Mouse (Mus musculus): ENCODE data around the gene Rbpjl. TPM values are rescaled to one million over a fixed set of nuclear protein-coding genes. Genes with fewer than 3 reads are reported as not detected.

The Rbpjl gene
- polyA plus RNA-seq, 1 experiment from 2014 or later: 45.2 TPM

GRCm38 (mm10) chr2:164430697-164431096 lies 27.8 kb downstream of the Rbpjl start:
- Histone ChIP-seq H3K27ac (ENCODE audit: low read length) (peak overlapping the region; percentile 90), H3K4me1 (ENCODE audit: control insufficient read depth, insufficient read depth, low read length) (peaks cover 53% of the 10 kb centered on the region), H3K27me3 (ENCODE audit: control insufficient read depth, insufficient read depth, low read length) (no peaks in the 10 kb centered on the region), H3K36me3 (ENCODE audit: control insufficient read depth, insufficient read depth, low read length) (peaks cover 10% of the 10 kb centered on the region; the same call in 1 of the 2 replicates), H3K4me3 (replicated peaks; ENCODE audit: low read length) (0 out of 2 replicates have a peak overlapping the region, but pooled peaks have one; percentile 1), H3K9me3 (replicated peaks; ENCODE audit: control insufficient read depth, low read length) (no peaks in the 10 kb centered on the region), H3K4me2 (ENCODE audit: low read depth, low read length) (peak overlapping the region; percentile 43; the same call in 1 of the 2 replicates), H3K9ac (ENCODE audit: low read length) (peak overlapping the region; percentile 56; the same call in 1 of the 2 replicates)
- WGBS: 10% methylated on average over 7 of the region's 7 CpGs
- no peak for ATAC-seq (ENCODE audit: insufficient read depth, low FRiP score)

GRCm38 (mm10) chr2:164431676-164432465 lies 28.9 kb downstream of the Rbpjl start:
- 0 out of 2 replicates have a peak overlapping the region, but pooled peaks have one; percentile 14 for H3K4me3 ChIP-seq (replicated peaks; ENCODE audit: low read length)
- peak; percentile 37; the same call in 1 of the 2 replicates for ATAC-seq (ENCODE audit: insufficient read depth, low FRiP score)
- H3K9ac ChIP-seq (ENCODE audit: low read length): peak overlapping the region; percentile 63
- 41% methylated on average over 9 of the region's 9 CpGs for WGBS
- peak overlapping the region; percentile 90 for H3K27ac ChIP-seq (ENCODE audit: low read length)
- peaks cover 65% of the 10 kb centered on the region for H3K4me1 ChIP-seq (ENCODE audit: control insufficient read depth, insufficient read depth, low read length)
- no peaks in the 10 kb centered on the region for H3K9me3 ChIP-seq (replicated peaks; ENCODE audit: control insufficient read depth, low read length)
- H3K36me3 ChIP-seq (ENCODE audit: control insufficient read depth, insufficient read depth, low read length): peaks cover 10% of the 10 kb centered on the region; the same call in 1 of the 2 replicates
- H3K4me2 ChIP-seq (ENCODE audit: low read depth, low read length): peak overlapping the region; percentile 43
- H3K27me3 ChIP-seq (ENCODE audit: control insufficient read depth, insufficient read depth, low read length): no peaks in the 10 kb centered on the region

- 20% methylated on average over 22 of the region's 22 CpGs for WGBS
- Histone ChIP-seq H3K4me1 (ENCODE audit: control insufficient read depth, insufficient read depth, low read length) (peaks cover 72% of the 10 kb centered on the region), H3K4me3 (replicated peaks; ENCODE audit: low read length) (peak overlapping the region; percentile 14), H3K9me3 (replicated peaks; ENCODE audit: control insufficient read depth, low read length) (no peaks in the 10 kb centered on the region), H3K27me3 (ENCODE audit: control insufficient read depth, insufficient read depth, low read length) (no peaks in the 10 kb centered on the region), H3K27ac (ENCODE audit: low read length) (peak overlapping the region; percentile 90), H3K36me3 (ENCODE audit: control insufficient read depth, insufficient read depth, low read length) (peaks cover 10% of the 10 kb centered on the region; the same call in 1 of the 2 replicates), H3K9ac (ENCODE audit: low read length) (peak overlapping the region; percentile 63), H3K4me2 (ENCODE audit: low read depth, low read length) (peak overlapping the region; percentile 43)
- ATAC-seq (ENCODE audit: insufficient read depth, low FRiP score): no peak
Observed at GRCm38 (mm10) chr2:164432541-164433191, 29.7 kb downstream of the Rbpjl start.

- Histone ChIP-seq H3K27me3 (ENCODE audit: control insufficient read depth, insufficient read depth, low read length) (no peaks in the 10 kb centered on the region), H3K9ac (ENCODE audit: low read length) (peak overlapping the region; percentile 63), H3K27ac (ENCODE audit: low read length) (peak overlapping the region; percentile 90), H3K9me3 (replicated peaks; ENCODE audit: control insufficient read depth, low read length) (no peaks in the 10 kb centered on the region), H3K4me3 (replicated peaks; ENCODE audit: low read length) (peak overlapping the region; percentile 14), H3K4me1 (ENCODE audit: control insufficient read depth, insufficient read depth, low read length) (peaks cover 75% of the 10 kb centered on the region), H3K4me2 (ENCODE audit: low read depth, low read length) (peak overlapping the region; percentile 43), H3K36me3 (ENCODE audit: control insufficient read depth, insufficient read depth, low read length) (peaks cover 6% of the 10 kb centered on the region; the same call in 1 of the 2 replicates)
- ATAC-seq (ENCODE audit: insufficient read depth, low FRiP score): no peak
- WGBS: 54% methylated on average over 9 of the region's 9 CpGs
Observed at GRCm38 (mm10) chr2:164433278-164433895, 30.4 kb downstream of the Rbpjl start.

GRCm38 (mm10) chr2:164434681-164435080 lies 31.7 kb downstream of the Rbpjl start:
- Histone ChIP-seq H3K4me3 (replicated peaks; ENCODE audit: low read length) (no peak overlapping the region), H3K27me3 (ENCODE audit: control insufficient read depth, insufficient read depth, low read length) (no peaks in the 10 kb centered on the region), H3K9ac (ENCODE audit: low read length) (no peak overlapping the region), H3K4me2 (ENCODE audit: low read depth, low read length) (0 out of 2 replicates have a peak overlapping the region, but pooled peaks have one; percentile 0), H3K9me3 (replicated peaks; ENCODE audit: control insufficient read depth, low read length) (no peaks in the 10 kb centered on the region), H3K4me1 (ENCODE audit: control insufficient read depth, insufficient read depth, low read length) (peaks cover 85% of the 10 kb centered on the region), H3K36me3 (ENCODE audit: control insufficient read depth, insufficient read depth, low read length) (no peaks in the 10 kb centered on the region), H3K27ac (ENCODE audit: low read length) (peak overlapping the region; percentile 91)
- ATAC-seq (ENCODE audit: insufficient read depth, low FRiP score): no peak
- 57% methylated on average over 3 of the region's 3 CpGs for WGBS

GRCm38 (mm10) chr2:164435216-164436090 lies 32.5 kb downstream of the Rbpjl start:
- peaks cover 87% of the 10 kb centered on the region for H3K4me1 ChIP-seq (ENCODE audit: control insufficient read depth, insufficient read depth, low read length)
- no peaks in the 10 kb centered on the region for H3K36me3 ChIP-seq (ENCODE audit: control insufficient read depth, insufficient read depth, low read length)
- no peak overlapping the region for H3K4me3 ChIP-seq (replicated peaks; ENCODE audit: low read length)
- H3K27me3 ChIP-seq (ENCODE audit: control insufficient read depth, insufficient read depth, low read length): no peaks in the 10 kb centered on the region
- peak overlapping the region; percentile 46 for H3K4me2 ChIP-seq (ENCODE audit: low read depth, low read length)
- H3K9me3 ChIP-seq (replicated peaks; ENCODE audit: control insufficient read depth, low read length): no peaks in the 10 kb centered on the region
- peak overlapping the region; percentile 22; the same call in 1 of the 2 replicates for H3K9ac ChIP-seq (ENCODE audit: low read length)
- 28% methylated on average over 5 of the region's 5 CpGs for WGBS
- peak overlapping the region; percentile 91 for H3K27ac ChIP-seq (ENCODE audit: low read length)
- ATAC-seq (ENCODE audit: insufficient read depth, low FRiP score): no peak

- Histone ChIP-seq H3K4me1 (ENCODE audit: control insufficient read depth, insufficient read depth, low read length) (peaks cover 86% of the 10 kb centered on the region), H3K9ac (ENCODE audit: low read length) (peak overlapping the region; percentile 50), H3K4me3 (replicated peaks; ENCODE audit: low read length) (0 out of 2 replicates have a peak overlapping the region, but pooled peaks have one; percentile 12), H3K36me3 (ENCODE audit: control insufficient read depth, insufficient read depth, low read length) (no peaks in the 10 kb centered on the region), H3K4me2 (ENCODE audit: low read depth, low read length) (peak overlapping the region; percentile 46), H3K27me3 (ENCODE audit: control insufficient read depth, insufficient read depth, low read length) (no peaks in the 10 kb centered on the region), H3K9me3 (replicated peaks; ENCODE audit: control insufficient read depth, low read length) (no peaks in the 10 kb centered on the region), H3K27ac (ENCODE audit: low read length) (peak overlapping the region; percentile 91)
- ATAC-seq (ENCODE audit: insufficient read depth, low FRiP score): no peak
- WGBS: 24% methylated on average over 8 of the region's 8 CpGs
Observed at GRCm38 (mm10) chr2:164436215-164436913, 33.4 kb downstream of the Rbpjl start.

GRCm38 (mm10) chr2:164436961-164437360 lies 34.0 kb downstream of the Rbpjl start:
- Histone ChIP-seq H3K9me3 (replicated peaks; ENCODE audit: control insufficient read depth, low read length) (no peaks in the 10 kb centered on the region), H3K4me2 (ENCODE audit: low read depth, low read length) (peak overlapping the region; percentile 46), H3K27me3 (ENCODE audit: control insufficient read depth, insufficient read depth, low read length) (no peaks in the 10 kb centered on the region), H3K27ac (ENCODE audit: low read length) (peak overlapping the region; percentile 91), H3K4me3 (replicated peaks; ENCODE audit: low read length) (no peak overlapping the region), H3K4me1 (ENCODE audit: control insufficient read depth, insufficient read depth, low read length) (peaks cover 86% of the 10 kb centered on the region), H3K36me3 (ENCODE audit: control insufficient read depth, insufficient read depth, low read length) (no peaks in the 10 kb centered on the region), H3K9ac (ENCODE audit: low read length) (peak overlapping the region; percentile 50; the same call in 1 of the 2 replicates)
- 40% methylated on average over 3 of the region's 3 CpGs for WGBS
- ATAC-seq (ENCODE audit: insufficient read depth, low FRiP score): peak; percentile 26; the same call in 1 of the 2 replicates
